Comparison of ENCODE assay signal across 8 mouse cellular contexts in the genomic region with DNA sequence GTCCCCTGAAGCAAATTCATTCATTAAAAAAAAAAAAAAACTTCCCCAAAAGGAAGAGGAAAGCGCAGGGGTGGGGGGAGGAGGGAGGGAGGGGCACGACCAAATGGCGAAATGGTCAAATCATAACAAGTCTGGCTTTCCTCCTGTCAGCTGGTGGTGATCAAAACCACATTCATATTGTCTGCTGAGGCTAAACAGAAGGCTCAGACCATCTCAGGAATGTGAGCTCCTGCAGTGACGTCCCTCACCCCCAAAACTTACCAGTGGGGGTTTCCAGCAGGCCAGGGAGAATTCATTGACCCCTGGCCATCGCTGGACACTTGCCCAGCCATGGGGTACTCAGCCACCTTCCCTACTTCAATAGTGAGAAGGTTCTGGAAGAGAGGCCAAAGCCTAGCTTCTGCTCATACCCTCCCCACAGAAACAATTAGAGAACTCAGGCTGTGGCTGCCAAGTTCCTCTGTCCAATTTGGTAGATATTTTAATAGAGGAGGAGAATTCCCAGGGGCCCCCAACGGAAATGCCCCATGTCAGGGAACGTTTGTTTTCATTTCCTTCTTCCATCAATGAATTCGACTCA.
DNase-seq lines count a peak whose midpoint lies in the region; ATAC-seq and TF ChIP-seq lines count a peak whose summit lies in the region.

No protein-coding gene starts in this region.

- H3K27ac ChIP-seq in layer of hippocampus, adult 2 months, result peak overlapping the region; percentile 46; the same call in 1 of the 2 replicates
- peak overlapping the region; percentile 64 to 79 for H3K27ac ChIP-seq in heart, embryonic 14.5 days (replicated peaks in 1 of 2; ENCODE audit: control insufficient read depth in 1 of 2, insufficient read depth in 1 of 2, low read depth in 2 of 2, low read length in 2 of 2)
- peak overlapping the region; percentile 86 for H3K27ac ChIP-seq in kidney, embryonic 16.5 days (ENCODE audit: low read length)
- H3K27ac ChIP-seq in midbrain, embryonic 14.5 days (replicated peaks; ENCODE audit: low read depth, low read length), result peak overlapping the region; percentile 78
- H3K27ac ChIP-seq in cerebellum, adult 2 months (ENCODE audit: insufficient read depth, low read length), result no peak overlapping the region

- no peak for TF ChIP-seq CTCF in layer of hippocampus, adult 2 months (conservative IDR thresholded peaks at IDR 0.05)
- no peak for TF ChIP-seq CTCF in cerebellum, adult 2 months (IDR thresholded peaks at IDR 0.05; ENCODE audit: borderline replicate concordance, insufficient read depth, low read depth, low read length)

- H3K9me3 ChIP-seq in heart, embryonic 14.5 days (ENCODE audit: control insufficient read depth, low read length), result no peaks in the 10 kb centered on the region
- H3K9me3 ChIP-seq in kidney, embryonic 16.5 days (ENCODE audit: low read length), result no peaks in the 10 kb centered on the region
- no peaks in the 10 kb centered on the region for H3K9me3 ChIP-seq in midbrain, embryonic 14.5 days (ENCODE audit: control insufficient read depth, low read length)

- no peak for DNase-seq in layer of hippocampus, adult 2 months (ENCODE audit: low spot score in 2 of 2)
- no peak for DNase-seq in layer of hippocampus, postnatal 14 days (ENCODE audit: low spot score in 2 of 2)
- peak; percentile 56 for DNase-seq in midbrain, embryonic 14.5 days
- no peak for DNase-seq in urinary bladder, postnatal 25 days (ENCODE audit: low spot score)
- DNase-seq in layer of hippocampus, adult 18-20 months (ENCODE audit: low spot score in 2 of 2), result no peak
- DNase-seq in cerebellum, adult 2 months, result no peak

- no peak for ATAC-seq in heart, embryonic 14.5 days (ENCODE audit: insufficient number of reproducible peaks, insufficient read depth, low FRiP score, low read depth)
- peak; percentile 37; the same call in 1 of the 2 replicates for ATAC-seq in kidney, embryonic 16.5 days (ENCODE audit: low FRiP score, low TSS enrichment)
- no peak for ATAC-seq in midbrain, embryonic 14.5 days (ENCODE audit: low FRiP score, low TSS enrichment)

- H3K9ac ChIP-seq in heart, embryonic 14.5 days (ENCODE audit: low read length), result peak overlapping the region; percentile 12; the same call in 1 of the 2 replicates
- H3K9ac ChIP-seq in kidney, embryonic 16.5 days (replicated peaks; ENCODE audit: low read length), result no peak overlapping the region
- H3K9ac ChIP-seq in midbrain, embryonic 14.5 days (replicated peaks; ENCODE audit: low read length), result no peak overlapping the region

- TF ChIP-seq POLR2A in cerebellum, adult 2 months (IDR thresholded peaks at IDR 0.05; ENCODE audit: borderline replicate concordance, insufficient read depth, low read length), result no peak

- no peak overlapping the region for H3K4me2 ChIP-seq in heart, embryonic 14.5 days (ENCODE audit: low read length)
- H3K4me2 ChIP-seq in kidney, embryonic 16.5 days (replicated peaks; ENCODE audit: low read depth, low read length), result peak overlapping the region; percentile 17; the same call in 1 of the 2 replicates
- no peak overlapping the region for H3K4me2 ChIP-seq in midbrain, embryonic 14.5 days (ENCODE audit: low read length)

- H3K27me3 ChIP-seq in heart, embryonic 14.5 days (ENCODE audit: control insufficient read depth, insufficient read depth, low read length), result no peaks in the 10 kb centered on the region
- H3K27me3 ChIP-seq in kidney, embryonic 16.5 days (ENCODE audit: insufficient read depth, low read length), result no peaks in the 10 kb centered on the region
- no peaks in the 10 kb centered on the region for H3K27me3 ChIP-seq in midbrain, embryonic 14.5 days (ENCODE audit: control insufficient read depth, insufficient read depth, low read length)
- no peaks in the 10 kb centered on the region for H3K27me3 ChIP-seq in cerebellum, adult 2 months (ENCODE audit: control insufficient read depth, insufficient read depth, low read length)

- H3K4me3 ChIP-seq in layer of hippocampus, adult 2 months, result no peak overlapping the region
- H3K4me3 ChIP-seq in heart, embryonic 14.5 days (ENCODE audit: control insufficient read depth in 1 of 2, insufficient read depth in 1 of 2, low read depth in 1 of 2, low read length in 2 of 2), result no peak overlapping the region
- H3K4me3 ChIP-seq in kidney, embryonic 16.5 days (ENCODE audit: low read length), result no peak overlapping the region
- no peak overlapping the region for H3K4me3 ChIP-seq in midbrain, embryonic 14.5 days (replicated peaks; ENCODE audit: low read depth, low read length)
- no peak overlapping the region for H3K4me3 ChIP-seq in cerebellum, adult 2 months (replicated peaks; ENCODE audit: insufficient read depth, low read depth, low read length)

- peaks cover 49 to 65% of the 10 kb centered on the region in 2 experiments for H3K4me1 ChIP-seq in heart, embryonic 14.5 days (ENCODE audit: control insufficient read depth in 2 of 2, insufficient read depth in 2 of 2, low read length in 2 of 2)
- H3K4me1 ChIP-seq in kidney, embryonic 16.5 days (ENCODE audit: insufficient read depth, low read length), result peaks cover 53% of the 10 kb centered on the region
- peaks cover 61% of the 10 kb centered on the region for H3K4me1 ChIP-seq in midbrain, embryonic 14.5 days (ENCODE audit: control insufficient read depth, insufficient read depth, low read length)
- peaks cover 12% of the 10 kb centered on the region for H3K4me1 ChIP-seq in cerebellum, adult 2 months (ENCODE audit: control insufficient read depth, insufficient read depth, low read length)

- WGBS in heart, embryonic 14.5 days, result 12% methylated on average over 8 of the region's 8 CpGs
- 33% methylated on average over 8 of the region's 8 CpGs for WGBS in kidney, embryonic 16.5 days
- 32% methylated on average over 8 of the region's 8 CpGs for WGBS in midbrain, embryonic 14.5 days
- 51% methylated on average over 8 of the region's 8 CpGs for WGBS in cerebellum, adult 2 months

- 0 out of 2 replicates have a peak, but pooled peaks cover 4% of the 10 kb centered on the region for H3K36me3 ChIP-seq in heart, embryonic 14.5 days (ENCODE audit: control insufficient read depth, insufficient read depth, low read length)
- no peaks in the 10 kb centered on the region for H3K36me3 ChIP-seq in kidney, embryonic 16.5 days (ENCODE audit: insufficient read depth, low read length)
- H3K36me3 ChIP-seq in midbrain, embryonic 14.5 days (ENCODE audit: control insufficient read depth, insufficient read depth, low read length), result no peaks in the 10 kb centered on the region
